Mouse (Mus musculus): ENCODE results near the gene Gpr153.

- TF ChIP-seq CTCF (IDR thresholded peaks at IDR 0.05; ENCODE audit: low read depth) (no peak), EP300 (IDR thresholded peaks at IDR 0.05; ENCODE audit: low read depth) (no peak)
Observed at GRCm38 (mm10) chr4:152227749-152228527, 46.1 kb upstream of the Gpr153 start.
